Mouse (Mus musculus) heart, postnatal 0 days (tissue): ENCODE data around the gene Ccdc93. TPM values are rescaled to one million over a fixed set of nuclear protein-coding genes. Genes with fewer than 3 reads are reported as not detected.

Source experiments
- ATAC-seq: fragments of 200-750 bp; cut with Nextera tagmentation; 2 replicates; pipeline ENCODE4 v1.8.0; 2017; ENCODE audit warnings: low read depth, moderate number of reproducible peaks, moderate library complexity; ENCODE audit not compliant: insufficient read depth
- DNase-seq: peaks from one replicate; pipeline ENCODE4 v3.0.0-alpha.2; 2016; ENCODE audit warnings: low spot score
- H3K27ac ChIP-seq: fragments of 300-500 bp; sonication (generic); 2 replicates; pipeline ENCODE4 v1.5.1; 2014; ENCODE audit warnings: low read depth, mild to moderate bottlenecking
- H3K27me3 ChIP-seq: fragments of 300-500 bp; sonication (generic); 2 replicates; pipeline ENCODE4 v1.6.1; 2014; ENCODE audit warnings: low read length, mixed read lengths; ENCODE audit not compliant: control insufficient read depth, insufficient read depth
- H3K36me3 ChIP-seq: fragments of 300-500 bp; sonication (generic); replicated peaks from 2 replicates; pipeline ENCODE4 v1.6.1; 2014; ENCODE audit warnings: low read length, mixed read lengths; ENCODE audit not compliant: control insufficient read depth, insufficient read depth
- H3K4me1 ChIP-seq: fragments of 300-500 bp; sonication (generic); 2 replicates; pipeline ENCODE4 v1.6.1; 2014; ENCODE audit warnings: antibody characterized with exemption; ENCODE audit not compliant: control insufficient read depth, insufficient read depth
- H3K4me2 ChIP-seq: fragments of 300-500 bp; sonication (generic); 2 replicates; pipeline ENCODE4 v1.6.1; 2014; ENCODE audit warnings: low read depth, mild to moderate bottlenecking, low read length, moderate library complexity
- H3K4me3 ChIP-seq: fragments of 300-500 bp; sonication (generic); 2 replicates; pipeline ENCODE4 v1.5.1; 2014; ENCODE audit warnings: low read depth, low read length
- H3K9ac ChIP-seq: fragments of 300-500 bp; sonication (generic); replicated peaks from 2 replicates; pipeline ENCODE4 v1.6.1; 2014; ENCODE audit warnings: low read depth, low read length, mixed read lengths
- H3K9me3 ChIP-seq: fragments of 300-500 bp; sonication (generic); replicated peaks from 2 replicates; pipeline ENCODE4 v1.6.1; 2016; ENCODE audit warnings: low read length; ENCODE audit not compliant: control insufficient read depth
- CTCF ChIP-seq: IDR thresholded peaks from 2 replicates; pipeline ENCODE4 v1.5.1; 2016; ENCODE audit warnings: antibody characterized with exemption, control low read depth, low read depth
- EP300 ChIP-seq: IDR thresholded peaks from 2 replicates; pipeline ENCODE4 v1.6.1; 2016; ENCODE audit warnings: antibody characterized with exemption, low read depth
- WGBS: fragments of 180-500 bp; shearing (Covaris S2); extraction: QIAGEN DNeasy Blood & Tissue Kit; methylation state at CpG from one replicate; pipeline ENCODE4 v1.1.7; 2014; 5-methylcytosine and 5-hydroxymethylcytosine counted together
- polyA plus RNA-seq: library from polyadenylated mRNA; unstranded; fragments of >200 nt; fragmentation: Nextera tagmentation; extraction: Ambion mirVana; gene quantifications from 2 replicates; pipeline ENCODE4 v1.2.1, GENCODE M21; 2015
- total RNA-seq: library from RNA; depleted of rRNA; stranded (reverse); fragments of >200 nt; gene quantifications from 2 replicates; pipeline ENCODE4 v1.2.3, GENCODE M21; 2014; ENCODE audit warnings: low replicate concordance

Gene Ccdc93
- total and polyA plus RNA-seq, 2 experiments from 2014 or later = 3.9 to 4.5 TPM

- Histone ChIP-seq H3K9me3 (no peaks in the 10 kb centered on the region), H3K36me3 (no peaks in the 10 kb centered on the region), H3K9ac (no peak overlapping the region), H3K27ac (no peak overlapping the region), H3K4me2 (no peak overlapping the region), H3K27me3 (no peaks in the 10 kb centered on the region), H3K4me3 (no peak overlapping the region), H3K4me1 (0 out of 2 replicates have a peak, but pooled peaks cover under 1% of the 10 kb centered on the region)
- DNase-seq (no peak), ATAC-seq (no peak)
- WGBS = 94% methylated on average over 5 of the region's 5 CpGs
- TF ChIP-seq EP300 = no peak
- no peak for TF ChIP-seq CTCF
These were observed 40.8 kb upstream of the Ccdc93 start for GRCm38 (mm10) chr1:121390003-121390402.

DNA sequence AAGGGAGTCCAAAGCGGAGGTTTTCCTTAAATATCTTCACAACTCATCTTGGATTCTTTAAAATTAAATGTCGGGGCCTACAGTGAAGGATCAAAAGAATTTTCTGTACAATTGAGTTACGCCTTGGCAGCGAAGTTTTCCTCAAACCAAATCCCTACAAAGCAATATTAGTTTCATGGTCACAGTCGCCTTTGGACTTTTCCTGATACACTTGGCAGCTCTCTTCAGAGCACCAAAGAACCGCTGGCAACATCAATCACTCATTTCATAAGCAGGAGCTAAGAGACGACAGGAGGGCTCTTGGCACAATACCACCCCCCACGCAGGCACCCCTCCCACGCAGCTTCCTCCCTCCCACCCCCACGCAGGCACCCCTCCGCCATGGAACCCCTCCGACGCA lies 40.4 kb upstream of the Ccdc93 start:
- Histone ChIP-seq H3K27me3 (no peaks in the 10 kb centered on the region), H3K4me1 (peaks cover 5% of the 10 kb centered on the region), H3K27ac (no peak overlapping the region), H3K4me2 (no peak overlapping the region), H3K9ac (no peak overlapping the region), H3K9me3 (no peaks in the 10 kb centered on the region), H3K4me3 (no peak overlapping the region), H3K36me3 (no peaks in the 10 kb centered on the region)
- ATAC-seq (no peak), DNase-seq (no peak)
- 63% methylated on average over 13 of the region's 13 CpGs for WGBS
- no peak for TF ChIP-seq EP300

- H3K4me2 ChIP-seq = no peak overlapping the region
- H3K36me3 ChIP-seq = no peaks in the 10 kb centered on the region
- 80% methylated on average over 8 of the region's 8 CpGs for WGBS
- DNase-seq (no peak), ATAC-seq (no peak)
- peaks cover 9% of the 10 kb centered on the region for H3K4me1 ChIP-seq
- H3K9me3 ChIP-seq = no peaks in the 10 kb centered on the region
- no peak overlapping the region for H3K9ac ChIP-seq
- no peak for TF ChIP-seq EP300
- TF ChIP-seq CTCF = no peak
- no peak overlapping the region for H3K4me3 ChIP-seq
- H3K27ac ChIP-seq = no peak overlapping the region
- H3K27me3 ChIP-seq = no peaks in the 10 kb centered on the region
These were observed 40.0 kb upstream of the Ccdc93 start for GRCm38 (mm10) chr1:121390855-121391254.

- Histone ChIP-seq H3K27me3 (no peaks in the 10 kb centered on the region), H3K27ac (no peak overlapping the region), H3K9ac (no peak overlapping the region), H3K9me3 (no peaks in the 10 kb centered on the region), H3K4me2 (no peak overlapping the region), H3K36me3 (no peaks in the 10 kb centered on the region), H3K4me3 (no peak overlapping the region), H3K4me1 (peaks cover 14% of the 10 kb centered on the region)
- WGBS = 64% methylated on average over 2 of the region's 2 CpGs
- DNase-seq (no peak), ATAC-seq (no peak)
- TF ChIP-seq CTCF (no peak), EP300 (no peak)
These were observed 37.7 kb upstream of the Ccdc93 start for GRCm38 (mm10) chr1:121393117-121393516.

DNA sequence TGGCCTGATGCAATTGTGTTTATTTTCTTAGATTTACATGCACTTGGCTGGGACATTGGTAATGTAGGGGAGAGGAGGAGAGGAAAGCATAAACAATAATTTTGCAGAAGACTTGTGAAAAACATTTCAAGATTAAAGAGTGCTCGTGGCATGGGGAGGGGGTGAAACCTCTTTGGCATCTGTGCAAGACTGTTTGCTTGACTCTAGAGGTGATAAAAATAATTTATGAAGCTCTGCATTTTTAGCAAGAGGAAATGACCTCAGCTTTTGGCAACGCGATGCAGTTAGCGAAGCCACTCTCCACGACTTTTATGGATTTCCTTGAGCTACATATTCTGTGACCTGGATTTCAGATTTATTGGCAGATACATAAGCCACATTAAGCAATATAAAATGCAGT lies 36.1 kb upstream of the Ccdc93 start:
- H3K4me1 ChIP-seq = peaks cover 14% of the 10 kb centered on the region
- no peaks in the 10 kb centered on the region for H3K36me3 ChIP-seq
- H3K4me2 ChIP-seq = 0 out of 2 replicates have a peak overlapping the region, but pooled peaks have one; percentile 3
- ATAC-seq (no peak), DNase-seq (no peak)
- WGBS = 32% methylated on average over 5 of the region's 5 CpGs
- no peak overlapping the region for H3K4me3 ChIP-seq
- no peak for TF ChIP-seq EP300
- no peak for TF ChIP-seq CTCF
- peak overlapping the region; percentile 66 for H3K27ac ChIP-seq
- no peak overlapping the region for H3K9ac ChIP-seq
- no peaks in the 10 kb centered on the region for H3K27me3 ChIP-seq
- no peaks in the 10 kb centered on the region for H3K9me3 ChIP-seq

DNA sequence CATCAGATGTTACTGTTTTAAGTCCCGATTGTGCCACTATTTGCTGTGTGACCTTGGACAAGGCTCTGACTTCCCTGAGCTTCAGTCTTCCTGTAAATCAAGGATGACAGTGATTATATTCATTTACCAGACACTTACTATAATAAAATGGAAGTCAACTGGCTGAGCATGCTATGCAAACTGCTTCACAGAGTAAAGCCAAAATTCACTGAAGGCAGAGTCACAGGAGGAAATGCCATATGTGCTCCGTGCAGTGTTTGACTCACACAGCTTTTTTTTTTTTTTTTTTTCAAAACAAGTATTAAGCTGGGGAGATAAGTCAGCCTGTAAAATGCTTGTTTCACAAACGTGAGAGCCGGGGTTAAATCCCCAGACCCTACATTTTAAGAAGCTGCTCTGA lies 34.3 kb upstream of the Ccdc93 start:
- DNase-seq = no peak
- TF ChIP-seq EP300 (no peak), CTCF (no peak)
- H3K36me3 ChIP-seq = no peaks in the 10 kb centered on the region
- H3K9ac ChIP-seq = no peak overlapping the region
- no peak for ATAC-seq
- no peak overlapping the region for H3K4me2 ChIP-seq
- no peaks in the 10 kb centered on the region for H3K27me3 ChIP-seq
- peaks cover 14% of the 10 kb centered on the region for H3K4me1 ChIP-seq
- H3K27ac ChIP-seq = no peak overlapping the region
- H3K9me3 ChIP-seq = no peaks in the 10 kb centered on the region
- H3K4me3 ChIP-seq = no peak overlapping the region
- 56% methylated on average over 4 of the region's 4 CpGs for WGBS
